Comparison of ENCODE assay signal across 24 mouse cellular contexts in the genomic region with DNA sequence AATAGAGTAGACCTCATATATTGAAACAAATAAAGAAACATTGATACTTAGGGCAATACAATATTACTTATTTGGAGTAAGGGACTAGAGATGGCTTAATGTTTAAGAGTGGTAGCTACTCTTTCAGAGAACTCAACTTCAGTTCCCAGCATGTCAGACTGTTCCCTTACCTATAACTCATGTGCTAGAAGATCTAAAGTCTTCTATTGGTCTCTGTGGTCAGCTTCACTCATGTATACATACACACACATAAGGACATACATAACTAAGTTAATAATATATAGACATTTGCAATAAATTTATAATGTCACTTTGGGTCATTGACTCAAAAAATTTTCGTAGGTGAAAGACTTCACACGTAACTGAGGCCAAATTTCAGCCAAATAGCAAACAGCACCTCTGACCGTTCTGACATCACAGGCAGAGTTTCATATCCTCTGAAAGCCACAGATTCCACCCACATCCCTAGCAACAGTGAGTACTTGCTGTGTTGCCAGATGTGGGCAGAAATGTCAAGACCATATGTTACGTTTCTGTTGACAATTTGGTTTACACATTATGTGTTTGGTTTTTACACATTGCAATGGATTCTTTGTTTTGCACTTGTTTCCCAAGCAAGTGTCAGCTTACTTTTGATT. TPM values are rescaled to one million over a fixed set of nuclear protein-coding genes. Genes with fewer than 3 reads are reported as not detected.
DNase-seq lines count a peak whose midpoint lies in the region; ATAC-seq lines count a peak whose summit lies in the region.
"Had no signal": no experiment of that assay in that cellular context is flagged by ENCODE, and none has a peak within 500 bp of the region (broad histone marks: within the 10 kb centered on the region; RNA-seq: fewer than 3 reads in every experiment).

No protein-coding gene starts in this region.

- peak; percentile 3 for DNase-seq in kidney, adult 9 months
- no peak for DNase-seq in kidney, postnatal 4 days
- peak; percentile 78 for DNase-seq in CD4-positive helper T cell, adult 2 months (ENCODE audit: low read depth, low spot score)
- peak; percentile 78 to 93 for DNase-seq in natural killer cell, adult 2 months (ENCODE audit: low spot score in 2 of 2)
- no peak for DNase-seq in adrenal gland, adult 2 months
- no peak for DNase-seq in testis, postnatal 10 days (ENCODE audit: low spot score)
- DNase-seq in spleen, postnatal 14 days (ENCODE audit: low spot score in 2 of 2) = no peak
- DNase-seq: adrenal gland, adult 8-10 months; cerebellum, adult 8-10 months; kidney, adult 11 months; kidney, postnatal 25 days; layer of hippocampus, postnatal 36 days; right cerebral cortex, postnatal 14 days had no signal

- peak; percentile 99 for ATAC-seq in common myeloid progenitor, adult 5-6 weeks (replicated peaks; ENCODE audit: low read depth, poor library complexity, severe bottlenecking)
- ATAC-seq: forebrain, embryonic 14.5 days had no signal

RNA-seq across cellular contexts. Expression of a gene that starts 6.9 kb away (rescaled TPM):
- 0.09 TPM in 1 of 2 replicates, not detected in the other for total RNA-seq in common myeloid progenitor, adult 5-6 weeks (2017)
- under 1 TPM in 1 of 2 experiments, not detected in 1; 0.14 TPM for total RNA-seq in adrenal gland, adult 2 months (2021)
- not detected in 2 replicates for polyA plus RNA-seq in adrenal gland, adult 2 months (2012; rRNA removed)
- total RNA-seq: heart, adult 18-20 months; layer of hippocampus, postnatal 36 days; left cerebral cortex, postnatal 36 days had no signal
- polyA plus RNA-seq: forebrain, embryonic 14.5 days; heart, postnatal 0 days; hindbrain, embryonic 15.5 days; liver, embryonic 11.5 days; lung, embryonic 15.5 days; midbrain, embryonic 10.5 days; myocyte had no signal

RNA-seq across cellular contexts. Expression of a gene that starts 30.2 kb away (rescaled TPM):
- not detected in 2 replicates for total RNA-seq in common myeloid progenitor, adult 5-6 weeks (2017)
- not detected for total RNA-seq in adrenal gland, adult 2 months (2021)
- polyA plus RNA-seq in adrenal gland, adult 2 months (2012; rRNA removed) = not detected in 2 replicates
- total RNA-seq: adrenal gland, adult 8-10 months; heart, adult 18-20 months; layer of hippocampus, postnatal 36 days; left cerebral cortex, postnatal 36 days had no signal
- polyA plus RNA-seq: forebrain, embryonic 14.5 days; heart, postnatal 0 days; liver, embryonic 11.5 days; lung, embryonic 15.5 days; midbrain, embryonic 10.5 days; myocyte; stomach, embryonic 15.5 days had no signal

RNA-seq across cellular contexts. Expression of a gene that starts 36.9 kb away (rescaled TPM):
- not detected in 2 replicates for total RNA-seq in common myeloid progenitor, adult 5-6 weeks (2017)
- not detected for total RNA-seq in adrenal gland, adult 2 months (2021)
- not detected in 2 replicates for polyA plus RNA-seq in adrenal gland, adult 2 months (2012; rRNA removed)
- total RNA-seq: adrenal gland, adult 8-10 months; heart, adult 18-20 months; layer of hippocampus, postnatal 36 days; left cerebral cortex, postnatal 36 days had no signal
- polyA plus RNA-seq: forebrain, embryonic 14.5 days; heart, postnatal 0 days; hindbrain, embryonic 15.5 days; liver, embryonic 11.5 days; lung, embryonic 15.5 days; midbrain, embryonic 10.5 days; myocyte; stomach, embryonic 15.5 days had no signal

Comparison
In these comparisons a context has a peak if more than half of its experiments do, and no peak if none do; other contexts are left out.
1. DNase-seq: peak in kidney, adult 9 months (single experiment), CD4-positive helper T cell, adult 2 months (single experiment) and natural killer cell, adult 2 months (2 of 2); none in kidney, postnatal 4 days (0 of 2), adrenal gland, adult 2 months (single experiment), testis, postnatal 10 days (single experiment) and spleen, postnatal 14 days (0 of 2).